ENCODE assay signal across 8 mouse cellular contexts in genomic region chr12:75596154-75597002, GRCm38 (mm10). TPM values are rescaled to one million over a fixed set of nuclear protein-coding genes. Genes with fewer than 3 reads are reported as not detected.
DNase-seq lines count a peak whose midpoint lies in the region; ATAC-seq lines count a peak whose summit lies in the region.

TSS of gene Ppp2r5e (minus strand) at chr12:75596245.

- peak; percentile 93 for ATAC-seq in megakaryocyte progenitor cell, adult 5-6 weeks (replicated peaks; ENCODE audit: poor library complexity)

- DNase-seq in adipocyte (ENCODE audit: low spot score) = peak; percentile 97
- peak; percentile 98 for DNase-seq in embryo, embryonic 10 days (ENCODE audit: low spot score)
- DNase-seq in gastrocnemius, postnatal 10 days = peak; percentile 99
- DNase-seq in induced T-regulatory cell, adult 2 months (ENCODE audit: low read depth) = peak; percentile 99
- DNase-seq in left cerebral cortex, adult 9 months (ENCODE audit: low spot score in 2 of 2) = peak; percentile 96 to 99
- DNase-seq in right cerebral cortex, postnatal 14 days = peak; percentile 100
- DNase-seq in urinary bladder, postnatal 36 days (ENCODE audit: low spot score in 2 of 2) = peak; percentile 98 to 99

RNA-seq across cellular contexts. Expression of gene Ppp2r5e, which starts in this region (rescaled TPM):
- 10 to 100 TPM; 28.6 to 32.0 TPM for total RNA-seq in gastrocnemius, postnatal 10 days (2021)
- total RNA-seq in megakaryocyte progenitor cell, adult 5-6 weeks (2015) = 35.2 and 66.9 TPM in 2 replicates
- total RNA-seq in megakaryocyte progenitor cell, adult 5-6 weeks (2017) = 11.9 and 14.1 TPM in 2 replicates

Comparison
In these comparisons a context has a peak if more than half of its experiments do, and no peak if none do; other contexts are left out.
1. Peak in every context shown above with its lines: DNase-seq and ATAC-seq.